Mouse (Mus musculus) myocyte (in vitro differentiated cells): ENCODE data around the gene Galnt13. TPM values are rescaled to one million over a fixed set of nuclear protein-coding genes. Genes with fewer than 3 reads are reported as not detected.

Experiments used
- H3K27me3 ChIP-seq: one replicate; pipeline ENCODE4 v1.6.1; 2011; ENCODE audit not compliant: control insufficient read depth, insufficient read depth, insufficient read length
- H3K36me3 ChIP-seq: one replicate; pipeline ENCODE4 v1.6.1; 2011; ENCODE audit not compliant: control insufficient read depth, insufficient read depth
- H3K4me2 ChIP-seq: one replicate; pipeline ENCODE4 v1.6.1; 2011; ENCODE audit warnings: low read depth, control low read depth
- H3K4me3 ChIP-seq: one replicate; pipeline ENCODE4 v1.5.1; 2011; ENCODE audit warnings: mild to moderate bottlenecking, control low read depth, moderate library complexity
- H3K79me2 ChIP-seq: one replicate; pipeline ENCODE4 v1.6.1; 2011; ENCODE audit not compliant: control insufficient read depth, insufficient read depth
- H3ac ChIP-seq: one replicate; pipeline ENCODE4 v1.6.1; 2011; ENCODE audit not compliant: control insufficient read depth, insufficient read length
- CEBPB ChIP-seq: IDR thresholded peaks from 2 replicates; pipeline ENCODE4 v1.6.1; 2011; ENCODE audit warnings: mild to moderate bottlenecking, moderate library complexity; ENCODE audit not compliant: poor library complexity, insufficient read depth, severe bottlenecking
- E2F4 ChIP-seq: IDR thresholded peaks from one replicate; pipeline ENCODE4 v1.6.1; 2011; ENCODE audit warnings: mild to moderate bottlenecking, control low read depth, moderate library complexity; ENCODE audit not compliant: insufficient read depth
- MAX ChIP-seq: IDR thresholded peaks from one replicate; pipeline ENCODE4 v1.6.1; 2011; ENCODE audit warnings: low read depth, mild to moderate bottlenecking, control low read depth
- MYOD1 ChIP-seq, 3 experiments: IDR thresholded peaks; one replicate each; pipeline ENCODE4 v1.6.1; 2011; ENCODE audit warnings: control low read depth in 2 of 3, low read depth in 2 of 3, mild to moderate bottlenecking in 2 of 3, moderate library complexity in 1 of 3; ENCODE audit not compliant: insufficient read length in 2 of 3, control insufficient read depth in 1 of 3
- MYOG ChIP-seq, 3 experiments: IDR thresholded peaks; one replicate each; pipeline ENCODE4 v1.6.1; 2011; ENCODE audit warnings: control low read depth in 2 of 3, low read depth in 2 of 3, mild to moderate bottlenecking in 2 of 3; ENCODE audit not compliant: insufficient read length in 2 of 3, control insufficient read depth in 1 of 3, insufficient read depth in 1 of 3
- POLR2A ChIP-seq: IDR thresholded peaks from one replicate; pipeline ENCODE4 v1.6.1; 2011; ENCODE audit warnings: low read depth, mild to moderate bottlenecking, control low read depth, moderate library complexity; ENCODE audit not compliant: insufficient read length
- POLR2AphosphoS2 ChIP-seq: IDR thresholded peaks from one replicate; pipeline ENCODE4 v1.6.1; 2011; ENCODE audit warnings: low read depth, control low read depth; ENCODE audit not compliant: insufficient read length
- REST ChIP-seq: IDR thresholded peaks from one replicate; pipeline ENCODE4 v1.6.1; 2011; ENCODE audit warnings: mild to moderate bottlenecking, control low read depth, moderate library complexity; ENCODE audit not compliant: insufficient read depth, insufficient read length
- SRF ChIP-seq: IDR thresholded peaks from one replicate; pipeline ENCODE4 v1.6.1; 2011; ENCODE audit warnings: low read depth; ENCODE audit not compliant: control insufficient read depth, insufficient read length
- TCF12 ChIP-seq: IDR thresholded peaks from one replicate; pipeline ENCODE4 v1.6.1; 2011; ENCODE audit warnings: mild to moderate bottlenecking, control low read depth; ENCODE audit not compliant: poor library complexity, insufficient read depth, severe bottlenecking
- TCF3 ChIP-seq: IDR thresholded peaks from one replicate; pipeline ENCODE4 v1.6.1; 2011; ENCODE audit warnings: low read depth, control low read depth; ENCODE audit not compliant: insufficient read length
- USF1 ChIP-seq: IDR thresholded peaks from one replicate; pipeline ENCODE4 v1.6.1; 2011; ENCODE audit warnings: low read depth, mild to moderate bottlenecking, control low read depth, moderate library complexity
- polyA plus RNA-seq: library from polyadenylated mRNA; unstranded; fragments of >200 nt; fragmentation: generic; extraction: Trizol; gene quantifications from one replicate; pipeline ENCODE4 v1.2.1, GENCODE M21; 2012; ENCODE audit warnings: missing spikeins

Galnt13 gene
- polyA plus RNA-seq, 1 experiment, result not detected

GRCm38 (mm10) chr2:54751232-54751631 lies 315.1 kb downstream of the Galnt13 start:
- H3K36me3 ChIP-seq, result no peaks in the 10 kb centered on the region
- H3K4me2 ChIP-seq, result no peak overlapping the region
- no peak for TF ChIP-seq MYOG (IDR thresholded peaks at IDR 0.05; ENCODE audit: control insufficient read depth in 1 of 3, insufficient read depth in 1 of 3, insufficient read length in 2 of 3, low read depth in 2 of 3)
- no peak for TF ChIP-seq TCF12
- no peak for TF ChIP-seq POLR2AphosphoS2
- no peak for TF ChIP-seq REST
- TF ChIP-seq E2F4, result no peak
- TF ChIP-seq MYOD1 (IDR thresholded peaks at IDR 0.05; ENCODE audit: control insufficient read depth in 1 of 3, insufficient read length in 2 of 3, low read depth in 2 of 3), result no peak

GRCm38 (mm10) chr2:54759781-54760180 lies 323.7 kb downstream of the Galnt13 start:
- Histone ChIP-seq H3K27me3 (no peaks in the 10 kb centered on the region), H3K36me3 (no peaks in the 10 kb centered on the region), H3K4me2 (no peak overlapping the region), H3K79me2 (no peaks in the 10 kb centered on the region), H3K4me3 (no peak overlapping the region), H3ac (no peak overlapping the region)
- TF ChIP-seq USF1 (no peak), E2F4 (no peak), TCF12 (no peak), MYOD1 (IDR thresholded peaks at IDR 0.05; ENCODE audit: control insufficient read depth in 1 of 3, insufficient read length in 2 of 3, low read depth in 2 of 3) (no peak), TCF3 (no peak), CEBPB (no peak)

More at GRCm38 (mm10) chr2:54751232-54751631, 315.1 kb downstream of the Galnt13 start:
- Histone ChIP-seq H3K4me3 (no peak overlapping the region), H3ac (no peak overlapping the region), H3K79me2 (no peaks in the 10 kb centered on the region), H3K27me3 (no peaks in the 10 kb centered on the region)

DNA sequence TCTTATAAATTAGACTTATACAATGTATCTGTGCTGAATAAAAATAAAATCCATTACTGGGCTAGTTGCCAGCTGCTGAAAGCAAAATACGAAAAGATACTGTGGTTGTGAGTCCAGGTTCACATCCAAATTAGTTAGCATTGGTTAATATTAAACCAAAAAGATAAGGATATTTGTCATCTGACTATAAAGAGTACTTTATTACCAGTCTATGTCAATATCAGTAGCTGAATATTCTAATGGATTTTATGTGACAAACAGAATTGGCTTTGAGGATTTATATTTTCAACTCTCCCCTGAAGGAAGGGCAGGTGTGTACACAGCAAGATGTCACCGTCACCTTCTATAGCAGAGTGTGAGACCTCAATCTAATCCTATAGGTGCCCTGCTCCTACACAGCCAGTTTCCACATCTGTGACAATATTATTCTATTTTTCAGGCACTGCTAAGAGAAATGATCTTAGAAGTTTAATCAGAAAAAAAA lies 342.7 kb downstream of the Galnt13 start:
- TF ChIP-seq TCF3 (no peak), MAX (no peak), CEBPB (no peak), SRF (no peak), E2F4 (no peak), USF1 (no peak), REST (no peak), MYOD1 (IDR thresholded peaks at IDR 0.05; ENCODE audit: control insufficient read depth in 1 of 3, insufficient read length in 2 of 3, low read depth in 2 of 3) (no peak), TCF12 (no peak), POLR2AphosphoS2 (no peak), POLR2A (no peak), MYOG (IDR thresholded peaks at IDR 0.05; ENCODE audit: control insufficient read depth in 1 of 3, insufficient read depth in 1 of 3, insufficient read length in 2 of 3, low read depth in 2 of 3) (no peak)
- Histone ChIP-seq H3K36me3 (no peaks in the 10 kb centered on the region), H3K4me2 (no peak overlapping the region), H3K27me3 (no peaks in the 10 kb centered on the region), H3K79me2 (no peaks in the 10 kb centered on the region), H3ac (no peak overlapping the region), H3K4me3 (no peak overlapping the region)

DNA sequence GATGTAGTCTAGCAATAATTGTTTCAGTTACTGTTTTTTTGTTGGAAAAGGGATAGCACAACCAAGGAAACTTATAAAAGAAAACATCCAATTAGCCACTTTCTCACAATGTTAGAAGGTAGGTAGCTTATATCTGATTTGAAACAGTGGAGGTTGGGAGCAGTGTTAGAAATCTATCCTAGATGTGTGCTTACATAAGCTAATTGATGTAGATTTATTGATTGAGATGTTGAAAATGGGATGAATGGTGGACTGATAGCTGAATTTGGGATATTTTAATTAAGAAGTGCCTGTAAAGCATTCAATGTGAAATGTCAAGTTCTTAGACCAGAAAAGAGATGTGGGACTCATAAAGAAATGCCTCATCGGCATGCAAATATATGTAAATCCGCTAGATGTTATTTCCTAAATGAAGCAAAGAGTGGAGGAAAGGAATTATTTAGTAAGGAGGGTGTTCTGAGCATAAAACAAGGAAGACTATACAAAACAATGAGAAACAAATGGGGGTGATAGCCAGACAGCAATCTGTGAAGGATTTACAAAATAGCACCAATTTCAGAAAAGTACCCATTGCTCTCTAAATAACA lies 377.6 kb downstream of the Galnt13 start:
- H3K79me2 ChIP-seq, result no peaks in the 10 kb centered on the region
- H3K4me3 ChIP-seq, result no peak overlapping the region
- no peaks in the 10 kb centered on the region for H3K36me3 ChIP-seq
- H3ac ChIP-seq, result no peak overlapping the region
- no peaks in the 10 kb centered on the region for H3K27me3 ChIP-seq
- TF ChIP-seq MYOD1 (IDR thresholded peaks at IDR 0.05; ENCODE audit: control insufficient read depth in 1 of 3, insufficient read length in 2 of 3, low read depth in 2 of 3) (no peak), REST (no peak), E2F4 (no peak), POLR2A (no peak), MYOG (IDR thresholded peaks at IDR 0.05; ENCODE audit: control insufficient read depth in 1 of 3, insufficient read depth in 1 of 3, insufficient read length in 2 of 3, low read depth in 2 of 3) (no peak)
- H3K4me2 ChIP-seq, result no peak overlapping the region

- Histone ChIP-seq H3K36me3 (no peaks in the 10 kb centered on the region), H3K79me2 (no peaks in the 10 kb centered on the region), H3K4me2 (no peak overlapping the region), H3K27me3 (no peaks in the 10 kb centered on the region), H3ac (no peak overlapping the region), H3K4me3 (no peak overlapping the region)
- TF ChIP-seq MYOD1 (IDR thresholded peaks at IDR 0.05; ENCODE audit: control insufficient read depth in 1 of 3, insufficient read length in 2 of 3, low read depth in 2 of 3) (no peak), MYOG (IDR thresholded peaks at IDR 0.05; ENCODE audit: control insufficient read depth in 1 of 3, insufficient read depth in 1 of 3, insufficient read length in 2 of 3, low read depth in 2 of 3) (no peak), CEBPB (no peak), REST (no peak), TCF12 (no peak), POLR2AphosphoS2 (no peak), USF1 (no peak), POLR2A (no peak)
Observed at GRCm38 (mm10) chr2:54841245-54841644, 405.1 kb downstream of the Galnt13 start.
